Mouse (Mus musculus): Measurements from ENCODE around the gene Zfp202.

GRCm38 (mm10) chr9:40214058-40214457 lies 21.9 kb downstream of the Zfp202 start:
- TF ChIP-seq FLI1 (IDR thresholded peaks at IDR 0.05; ENCODE audit: low read length) (no peak), GATA1 (IDR thresholded peaks at IDR 0.05; ENCODE audit: borderline replicate concordance, low read length) (no peak)

Data from megakaryocyte, embryonic 14.5 days (primary cell).